12 mouse cellular contexts compared by ENCODE assay signal in genomic region chr13:29415967-29416366, GRCm38 (mm10).
A peak's percentile ranks its signal among the peaks of the same experiment; 100 is the strongest.
DNase-seq lines count a peak whose midpoint lies in the region; ATAC-seq and TF ChIP-seq lines count a peak whose summit lies in the region.
"Had no signal": no experiment of that assay in that cellular context is flagged by ENCODE, and none has a peak within 500 bp of the region (broad histone marks: within the 10 kb centered on the region; RNA-seq: fewer than 3 reads in every experiment).

No protein-coding gene starts in this region.

- no peak overlapping the region for H3K4me3 ChIP-seq in intestine, embryonic 14.5 days (ENCODE audit: low read depth, low read length)
- H3K4me3 ChIP-seq in intestine, embryonic 15.5 days (replicated peaks): no peak overlapping the region
- H3K4me3 ChIP-seq in forebrain, embryonic 11.5 days (ENCODE audit: low read depth, low read length): no peak overlapping the region
- no peak overlapping the region for H3K4me3 ChIP-seq in hindbrain, postnatal 0 days (ENCODE audit: low read length)
- no peak overlapping the region for H3K4me3 ChIP-seq in neural tube, embryonic 11.5 days (ENCODE audit: low read depth, low read length)
- H3K4me3 ChIP-seq: limb, embryonic 15.5 days had no signal

- no peak for ATAC-seq in intestine, embryonic 14.5 days (replicated peaks; ENCODE audit: low FRiP score, low TSS enrichment, low read depth)
- no peak for ATAC-seq in intestine, embryonic 15.5 days
- ATAC-seq in forebrain, embryonic 11.5 days (replicated peaks; ENCODE audit: low FRiP score): peak; percentile 77
- ATAC-seq in hindbrain, postnatal 0 days: peak; percentile 21; the same call in 1 of the 2 replicates
- peak; percentile 74 for ATAC-seq in neural tube, embryonic 11.5 days (ENCODE audit: insufficient read depth, low FRiP score, low TSS enrichment)

- no peaks in the 10 kb centered on the region for H3K9me3 ChIP-seq in intestine, embryonic 14.5 days (ENCODE audit: control insufficient read depth, low read length)
- no peaks in the 10 kb centered on the region for H3K9me3 ChIP-seq in intestine, embryonic 15.5 days
- no peaks in the 10 kb centered on the region for H3K9me3 ChIP-seq in forebrain, embryonic 11.5 days (ENCODE audit: control insufficient read depth, low read length)
- H3K9me3 ChIP-seq in hindbrain, postnatal 0 days (ENCODE audit: low read length): no peaks in the 10 kb centered on the region
- no peaks in the 10 kb centered on the region for H3K9me3 ChIP-seq in neural tube, embryonic 11.5 days (ENCODE audit: control insufficient read depth, low read length)
- H3K9me3 ChIP-seq: limb, embryonic 15.5 days had no signal

- peak overlapping the region; percentile 49; the same call in 1 of the 2 replicates for H3K27ac ChIP-seq in intestine, embryonic 14.5 days (ENCODE audit: low read depth)
- H3K27ac ChIP-seq in intestine, embryonic 15.5 days: no peak overlapping the region
- H3K27ac ChIP-seq in forebrain, embryonic 11.5 days (ENCODE audit: low read depth, low read length): peak overlapping the region; percentile 75
- peak overlapping the region; percentile 71 for H3K27ac ChIP-seq in hindbrain, postnatal 0 days
- H3K27ac ChIP-seq in neural tube, embryonic 11.5 days (ENCODE audit: low read depth, low read length): peak overlapping the region; percentile 87

- DNase-seq in intestine, embryonic 14.5 days (ENCODE audit: low spot score): no peak
- no peak for DNase-seq in forebrain, embryonic 11.5 days (ENCODE audit: low spot score)
- peak; percentile 36 for DNase-seq in hindbrain, postnatal 0 days (ENCODE audit: low spot score)
- DNase-seq in neural tube, embryonic 11.5 days (ENCODE audit: low spot score): peak; percentile 57
- DNase-seq in lung, postnatal 36 days: no peak
- no peak for DNase-seq in adrenal gland, adult 8-10 months
- no peak for DNase-seq in right cerebral cortex, adult 18-20 months
- DNase-seq: cerebellum, postnatal 36 days; kidney, postnatal 14 days; thymus, adult 2 months had no signal

- no peaks in the 10 kb centered on the region for H3K36me3 ChIP-seq in intestine, embryonic 14.5 days (ENCODE audit: control insufficient read depth, insufficient read depth, low read length)
- no peaks in the 10 kb centered on the region for H3K36me3 ChIP-seq in intestine, embryonic 15.5 days
- no peaks in the 10 kb centered on the region for H3K36me3 ChIP-seq in forebrain, embryonic 11.5 days (ENCODE audit: control insufficient read depth, insufficient read depth, low read length)
- no peaks in the 10 kb centered on the region for H3K36me3 ChIP-seq in hindbrain, postnatal 0 days (ENCODE audit: insufficient read depth, low read length)
- no peaks in the 10 kb centered on the region for H3K36me3 ChIP-seq in neural tube, embryonic 11.5 days (ENCODE audit: control insufficient read depth, insufficient read depth, low read length)
- H3K36me3 ChIP-seq: limb, embryonic 15.5 days had no signal

- H3K4me2 ChIP-seq in intestine, embryonic 14.5 days (ENCODE audit: low read length): no peak overlapping the region
- H3K4me2 ChIP-seq in intestine, embryonic 15.5 days (replicated peaks): no peak overlapping the region
- no peak overlapping the region for H3K4me2 ChIP-seq in forebrain, embryonic 11.5 days (ENCODE audit: low read depth, low read length, severe bottlenecking)
- H3K4me2 ChIP-seq in hindbrain, postnatal 0 days (ENCODE audit: low read depth, low read length): no peak overlapping the region
- no peak overlapping the region for H3K4me2 ChIP-seq in neural tube, embryonic 11.5 days (ENCODE audit: low read depth)
- H3K4me2 ChIP-seq: limb, embryonic 15.5 days had no signal

- H3K4me1 ChIP-seq in intestine, embryonic 14.5 days (replicated peaks; ENCODE audit: control insufficient read depth, insufficient read depth, low read length): peaks cover 12% of the 10 kb centered on the region
- no peaks in the 10 kb centered on the region for H3K4me1 ChIP-seq in intestine, embryonic 15.5 days (replicated peaks)
- H3K4me1 ChIP-seq in forebrain, embryonic 11.5 days (replicated peaks; ENCODE audit: control insufficient read depth, insufficient read depth, low read length): peaks cover 6% of the 10 kb centered on the region
- H3K4me1 ChIP-seq in hindbrain, postnatal 0 days (ENCODE audit: insufficient read depth, low read length): peaks cover 16% of the 10 kb centered on the region
- peaks cover 26% of the 10 kb centered on the region for H3K4me1 ChIP-seq in neural tube, embryonic 11.5 days (ENCODE audit: control insufficient read depth, insufficient read depth, low read length)

- 56% methylated on average over 2 of the region's 2 CpGs for WGBS in intestine, embryonic 14.5 days
- 49% methylated on average over 2 of the region's 2 CpGs for WGBS in intestine, embryonic 15.5 days
- 29% methylated on average over 2 of the region's 2 CpGs for WGBS in forebrain, embryonic 11.5 days
- 5% methylated on average over 2 of the region's 2 CpGs for WGBS in hindbrain, postnatal 0 days
- WGBS in neural tube, embryonic 11.5 days: 19% methylated on average over 2 of the region's 2 CpGs

- no peak overlapping the region for H3K9ac ChIP-seq in intestine, embryonic 14.5 days (ENCODE audit: low read length)
- no peak overlapping the region for H3K9ac ChIP-seq in intestine, embryonic 15.5 days
- no peak overlapping the region for H3K9ac ChIP-seq in forebrain, embryonic 11.5 days (ENCODE audit: low read length)
- H3K9ac ChIP-seq in hindbrain, postnatal 0 days (replicated peaks; ENCODE audit: low read length): no peak overlapping the region
- H3K9ac ChIP-seq in neural tube, embryonic 11.5 days (ENCODE audit: low read length): no peak overlapping the region
- H3K9ac ChIP-seq: limb, embryonic 15.5 days had no signal

- H3K27me3 ChIP-seq in intestine, embryonic 14.5 days (replicated peaks; ENCODE audit: control insufficient read depth, insufficient read depth, low read length): no peaks in the 10 kb centered on the region
- H3K27me3 ChIP-seq in intestine, embryonic 15.5 days (replicated peaks): no peaks in the 10 kb centered on the region
- H3K27me3 ChIP-seq in forebrain, embryonic 11.5 days (ENCODE audit: control insufficient read depth, insufficient read depth, low read length): no peaks in the 10 kb centered on the region
- no peaks in the 10 kb centered on the region for H3K27me3 ChIP-seq in hindbrain, postnatal 0 days (ENCODE audit: insufficient read depth, low read length)
- H3K27me3 ChIP-seq in neural tube, embryonic 11.5 days (ENCODE audit: control insufficient read depth, insufficient read depth, low read length): no peaks in the 10 kb centered on the region
- H3K27me3 ChIP-seq: limb, embryonic 15.5 days had no signal

- TF ChIP-seq CTCF in hindbrain, postnatal 0 days (IDR thresholded peaks at IDR 0.05; ENCODE audit: low read depth): no peak

Comparison
In these comparisons a context has a peak if more than half of its experiments do, and no peak if none do; other contexts are left out.
1. ATAC-seq: peak in forebrain, embryonic 11.5 days (single experiment), hindbrain, postnatal 0 days (single experiment) and neural tube, embryonic 11.5 days (single experiment); none in intestine, embryonic 14.5 days (single experiment) and intestine, embryonic 15.5 days (single experiment).
2. DNase-seq: peak in hindbrain, postnatal 0 days (single experiment) and neural tube, embryonic 11.5 days (single experiment); none in intestine, embryonic 14.5 days (single experiment), forebrain, embryonic 11.5 days (single experiment), lung, postnatal 36 days (single experiment), adrenal gland, adult 8-10 months (single experiment) and right cerebral cortex, adult 18-20 months (single experiment).